Mouse (Mus musculus): ENCODE data around the gene Catip. TPM values are rescaled to one million over a fixed set of nuclear protein-coding genes. Genes with fewer than 3 reads are reported as not detected.
A peak's percentile ranks its signal among the peaks of the same experiment; 100 is the strongest.

Gene Catip
- polyA plus RNA-seq, 1 experiment from 2014 or later: 1.4 TPM

- Histone ChIP-seq H3K27ac (peak overlapping the region; percentile 88), H3K36me3 (peaks cover 29% of the 10 kb centered on the region), H3K4me1 (replicated peaks) (peaks cover 28% of the 10 kb centered on the region), H3K9me3 (no peaks in the 10 kb centered on the region), H3K4me3 (peak overlapping the region; percentile 60), H3K27me3 (ENCODE audit: insufficient read depth, poor library complexity, severe bottlenecking) (no peaks in the 10 kb centered on the region; the same call in 1 of the 2 replicates)
- 8% methylated on average over 11 of the region's 11 CpGs for WGBS
- DNase-seq (ENCODE audit: low spot score): peak; percentile 78
Observed at GRCm38 (mm10) chr1:74397919-74398451, 36.1 kb downstream of the Catip start.

GRCm38 (mm10) chr1:74400531-74400930 lies 38.6 kb downstream of the Catip start:
- no peak for DNase-seq (ENCODE audit: low spot score)
- H3K27me3 ChIP-seq (ENCODE audit: insufficient read depth, poor library complexity, severe bottlenecking): no peaks in the 10 kb centered on the region
- H3K36me3 ChIP-seq: peaks cover 4% of the 10 kb centered on the region; the same call in 1 of the 2 replicates
- H3K4me1 ChIP-seq (replicated peaks): peaks cover 19% of the 10 kb centered on the region
- WGBS: 87% methylated on average over 3 of the region's 3 CpGs
- no peak overlapping the region for H3K27ac ChIP-seq
- H3K9me3 ChIP-seq: no peaks in the 10 kb centered on the region
- no peak overlapping the region for H3K4me3 ChIP-seq

- Histone ChIP-seq H3K4me1 (replicated peaks) (peaks cover 19% of the 10 kb centered on the region), H3K36me3 (no peaks in the 10 kb centered on the region), H3K9me3 (no peaks in the 10 kb centered on the region), H3K4me3 (no peak overlapping the region), H3K27ac (no peak overlapping the region), H3K27me3 (ENCODE audit: insufficient read depth, poor library complexity, severe bottlenecking) (no peaks in the 10 kb centered on the region)
- WGBS: 56% methylated on average over 16 of the region's 16 CpGs
- DNase-seq (ENCODE audit: low spot score): no peak
Observed at GRCm38 (mm10) chr1:74401015-74401702, 39.3 kb downstream of the Catip start.

- Histone ChIP-seq H3K9me3 (no peaks in the 10 kb centered on the region), H3K27ac (no peak overlapping the region), H3K4me1 (replicated peaks) (0 out of 2 replicates have a peak, but pooled peaks cover 5% of the 10 kb centered on the region), H3K27me3 (ENCODE audit: insufficient read depth, poor library complexity, severe bottlenecking) (no peaks in the 10 kb centered on the region), H3K4me3 (no peak overlapping the region), H3K36me3 (no peaks in the 10 kb centered on the region)
- no peak for DNase-seq (ENCODE audit: low spot score)
- 92% methylated on average over 4 of the region's 4 CpGs for WGBS
Observed at GRCm38 (mm10) chr1:74404206-74404605, 42.3 kb downstream of the Catip start.

GRCm38 (mm10) chr1:74408589-74409504 lies 46.9 kb downstream of the Catip start, which contains the start of gene Vil1:
Gene Vil1, plus strand, starts transcription at chr1:74409376.
- H3K27ac ChIP-seq: no peak within 1 kb of the TSS
- H3K36me3 ChIP-seq: no peaks in the 10 kb centered on the region
- H3K27me3 ChIP-seq (ENCODE audit: insufficient read depth, poor library complexity, severe bottlenecking): no peaks in the 10 kb centered on the region
- H3K4me3 ChIP-seq: no peak within 1 kb of the TSS
- H3K9me3 ChIP-seq: no peaks in the 10 kb centered on the region
- H3K4me1 ChIP-seq (replicated peaks): 0 out of 2 replicates have a peak, but pooled peaks cover 5% of the 10 kb centered on the region
- 57% methylated on average over 15 of the region's 15 CpGs for WGBS
- DNase-seq (ENCODE audit: low spot score): no peak

- H3K27me3 ChIP-seq (ENCODE audit: insufficient read depth, poor library complexity, severe bottlenecking): no peaks in the 10 kb centered on the region
- WGBS: 53% methylated on average over 2 of the region's 2 CpGs
- no peak overlapping the region for H3K27ac ChIP-seq
- peaks cover 19% of the 10 kb centered on the region for H3K4me1 ChIP-seq (replicated peaks)
- no peak for DNase-seq (ENCODE audit: low spot score)
- no peaks in the 10 kb centered on the region for H3K36me3 ChIP-seq
- no peaks in the 10 kb centered on the region for H3K9me3 ChIP-seq
- H3K4me3 ChIP-seq: no peak overlapping the region
Observed at GRCm38 (mm10) chr1:74411753-74412325, 49.9 kb downstream of the Catip start.

GRCm38 (mm10) chr1:74412711-74413110 lies 50.8 kb downstream of the Catip start:
- no peak overlapping the region for H3K4me3 ChIP-seq
- H3K27me3 ChIP-seq (ENCODE audit: insufficient read depth, poor library complexity, severe bottlenecking): no peaks in the 10 kb centered on the region
- WGBS: 88% methylated on average over 8 of the region's 8 CpGs
- no peak for DNase-seq (ENCODE audit: low spot score)
- H3K27ac ChIP-seq: no peak overlapping the region
- H3K4me1 ChIP-seq (replicated peaks): peaks cover 19% of the 10 kb centered on the region
- no peaks in the 10 kb centered on the region for H3K9me3 ChIP-seq
- H3K36me3 ChIP-seq: no peaks in the 10 kb centered on the region

GRCm38 (mm10) chr1:74415143-74415542 lies 53.2 kb downstream of the Catip start:
- DNase-seq (ENCODE audit: low spot score): peak; percentile 44
- no peak overlapping the region for H3K27ac ChIP-seq
- H3K27me3 ChIP-seq (ENCODE audit: insufficient read depth, poor library complexity, severe bottlenecking): no peaks in the 10 kb centered on the region
- WGBS: 38% methylated on average over 4 of the region's 4 CpGs
- peaks cover 16% of the 10 kb centered on the region for H3K4me1 ChIP-seq (replicated peaks)
- H3K36me3 ChIP-seq: no peaks in the 10 kb centered on the region
- no peaks in the 10 kb centered on the region for H3K9me3 ChIP-seq
- no peak overlapping the region for H3K4me3 ChIP-seq

MicroRNAs within 50 kb of the gene (microRNA counts, 519-probe panel; counts per million panel counts)
- microRNA mmu-miR-26b: 1,255 counts per million, percentile 77 among the panel's probes with 10 or more counts

Other genes with a start within 250 kb of the Catip start
- gene Tns1, start 237.7 kb upstream of the Catip start, polyA plus RNA-seq (2016; fragmentation: Nextera tagmentation; extraction: Ambion mirVana): 15.1 and 15.3 TPM in 2 replicates
- gene Rufy4, start 236.6 kb upstream of the Catip start, polyA plus RNA-seq (2016; fragmentation: Nextera tagmentation; extraction: Ambion mirVana): 0.31 and 0.37 TPM in 2 replicates
- 0.11 and 0.18 TPM in 2 replicates for gene Cxcr2, start 208.1 kb upstream of the Catip start, polyA plus RNA-seq (2016; fragmentation: Nextera tagmentation; extraction: Ambion mirVana)
- not detected in 2 replicates for gene Cxcr1, start 167.5 kb upstream of the Catip start, polyA plus RNA-seq (2016; fragmentation: Nextera tagmentation; extraction: Ambion mirVana)
- gene Arpc2, start 126.0 kb upstream of the Catip start, polyA plus RNA-seq (2016; fragmentation: Nextera tagmentation; extraction: Ambion mirVana): 352 and 355 TPM in 2 replicates
- gene Gpbar1, start 83.6 kb upstream of the Catip start, polyA plus RNA-seq (2016; fragmentation: Nextera tagmentation; extraction: Ambion mirVana): 0.15 and 0.24 TPM in 2 replicates
- gene Aamp, start 77.4 kb upstream of the Catip start, polyA plus RNA-seq (2016; fragmentation: Nextera tagmentation; extraction: Ambion mirVana): 238 and 248 TPM in 2 replicates
- 111 and 120 TPM in 2 replicates for gene Pnkd, start 77.2 kb upstream of the Catip start, polyA plus RNA-seq (2016; fragmentation: Nextera tagmentation; extraction: Ambion mirVana)
- 11.6 and 12.6 TPM in 2 replicates for gene Tmbim1, start 56.5 kb upstream of the Catip start, polyA plus RNA-seq (2016; fragmentation: Nextera tagmentation; extraction: Ambion mirVana)
- 1.8 and 3.0 TPM in 2 replicates for gene Slc11a1, start 13.1 kb downstream of the Catip start, polyA plus RNA-seq (2016; fragmentation: Nextera tagmentation; extraction: Ambion mirVana)
- gene Ctdsp1, start 29.4 kb downstream of the Catip start, polyA plus RNA-seq (2016; fragmentation: Nextera tagmentation; extraction: Ambion mirVana): 34.3 and 35.7 TPM in 2 replicates
- 0.21 and 0.24 TPM in 2 replicates for gene Vil1, start 47.3 kb downstream of the Catip start, polyA plus RNA-seq (2016; fragmentation: Nextera tagmentation; extraction: Ambion mirVana)
- gene Cnot9, start 143.9 kb downstream of the Catip start, polyA plus RNA-seq (2016; fragmentation: Nextera tagmentation; extraction: Ambion mirVana): 84.6 and 100 TPM in 2 replicates
- gene Plcd4, start 180.8 kb downstream of the Catip start, polyA plus RNA-seq (2016; fragmentation: Nextera tagmentation; extraction: Ambion mirVana): 1.1 and 1.3 TPM in 2 replicates
- 34.0 and 45.5 TPM in 2 replicates for gene Usp37, start 182.2 kb downstream of the Catip start, polyA plus RNA-seq (2016; fragmentation: Nextera tagmentation; extraction: Ambion mirVana)
- 8.7 and 9.6 TPM in 2 replicates for gene Zfp142, start 226.1 kb downstream of the Catip start, polyA plus RNA-seq (2016; fragmentation: Nextera tagmentation; extraction: Ambion mirVana)
- 17.4 and 19.4 TPM in 2 replicates for gene Bcs1l, start 226.2 kb downstream of the Catip start, polyA plus RNA-seq (2016; fragmentation: Nextera tagmentation; extraction: Ambion mirVana)
- gene Rnf25, start 239.3 kb downstream of the Catip start, polyA plus RNA-seq (2016; fragmentation: Nextera tagmentation; extraction: Ambion mirVana): 33.0 and 37.2 TPM in 2 replicates
- gene Stk36, start 239.3 kb downstream of the Catip start, polyA plus RNA-seq (2016; fragmentation: Nextera tagmentation; extraction: Ambion mirVana): 15.3 and 21.8 TPM in 2 replicates